Mouse (Mus musculus) ES-Bruce4 (cell line): Measurements from ENCODE around the gene Ntn3.

Source experiments
- CTCF ChIP-seq: IDR thresholded peaks from one replicate; pipeline ENCODE4 v1.8.1; 2011; ENCODE audit warnings: low read depth, low read length
- POLR2A ChIP-seq: IDR thresholded peaks from one replicate; pipeline ENCODE4 v1.8.1; 2011; ENCODE audit warnings: low read length; ENCODE audit not compliant: insufficient read depth

DNA sequence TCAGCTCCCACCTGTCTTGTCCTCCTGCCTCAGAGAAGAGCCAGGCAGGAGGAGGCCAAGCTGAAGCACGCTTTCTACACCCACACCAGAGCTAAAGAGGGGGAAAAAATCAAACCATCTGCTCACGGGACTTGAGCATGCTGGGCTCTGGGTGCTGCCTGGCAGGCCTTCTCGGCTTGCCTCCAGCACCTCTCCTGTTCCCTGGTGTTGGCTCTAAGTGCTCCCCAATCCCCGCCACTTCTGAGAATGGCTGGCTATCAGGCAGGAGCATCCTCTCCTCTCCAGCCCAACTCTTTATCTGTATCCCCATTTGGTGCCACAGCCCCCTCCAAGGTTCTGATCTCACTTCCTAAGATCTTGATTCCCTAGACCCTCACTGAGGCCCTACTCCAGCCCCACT is 10.1 kb downstream of the Ntn3 start:
- TF ChIP-seq POLR2A (no peak), CTCF (no peak)
